Mouse (Mus musculus) forebrain, embryonic 13.5 days (tissue): ENCODE measurements at regions not wholly inside any gene's neighbourhood (a gene's known extent, or its start where the extent isn't known, plus 50 kb on each side); places are given as distances from the start of the nearest gene placed in this dataset.

Experiments
- ATAC-seq: fragments of 200-750 bp; cut with Nextera tagmentation; 2 replicates; pipeline ENCODE4 v1.8.0; 2017
- H3K27ac ChIP-seq: fragments of 300-500 bp; sonication (generic); 2 replicates; pipeline ENCODE4 v1.5.1; 2015; ENCODE audit warnings: inconsistent platforms, mild to moderate bottlenecking, moderate library complexity
- H3K27me3 ChIP-seq: fragments of 300-500 bp; sonication (generic); 2 replicates; pipeline ENCODE4 v1.6.1; 2015; ENCODE audit warnings: mild to moderate bottlenecking, inconsistent platforms
- H3K36me3 ChIP-seq: fragments of 300-500 bp; sonication (generic); 2 replicates; pipeline ENCODE4 v1.6.1; 2015; ENCODE audit warnings: mild to moderate bottlenecking, inconsistent platforms; ENCODE audit not compliant: poor library complexity, severe bottlenecking
- H3K4me1 ChIP-seq: fragments of 300-500 bp; sonication (generic); 2 replicates; pipeline ENCODE4 v1.6.1; 2015; ENCODE audit warnings: inconsistent platforms
- H3K4me2 ChIP-seq: fragments of 300-500 bp; sonication (generic); 2 replicates; pipeline ENCODE4 v1.6.1; 2015; ENCODE audit warnings: inconsistent platforms, mild to moderate bottlenecking, moderate library complexity
- H3K4me3 ChIP-seq: fragments of 300-500 bp; sonication (generic); 2 replicates; pipeline ENCODE4 v1.5.1; 2015; ENCODE audit warnings: mild to moderate bottlenecking, inconsistent platforms
- H3K9ac ChIP-seq: fragments of 300-500 bp; sonication (generic); 2 replicates; pipeline ENCODE4 v1.6.1; 2015; ENCODE audit warnings: mild to moderate bottlenecking, inconsistent platforms
- H3K9me3 ChIP-seq: fragments of 300-500 bp; sonication (generic); replicated peaks from 2 replicates; pipeline ENCODE4 v1.6.1; 2016; ENCODE audit warnings: inconsistent platforms
- WGBS: fragments of 180-500 bp; shearing (Covaris S2); methylation state at CpG from one replicate; pipeline ENCODE4 v1.1.7; 2015; 5-methylcytosine and 5-hydroxymethylcytosine counted together

GRCm38 (mm10) chr9:60999001-60999529 is 204.7 kb downstream of the Uaca start:
- Histone ChIP-seq H3K27ac (no peak overlapping the region), H3K9ac (no peak overlapping the region), H3K9me3 (no peaks in the 10 kb centered on the region), H3K36me3 (no peaks in the 10 kb centered on the region), H3K4me3 (no peak overlapping the region), H3K27me3 (no peaks in the 10 kb centered on the region), H3K4me2 (no peak overlapping the region), H3K4me1 (no peaks in the 10 kb centered on the region)
- ATAC-seq = no peak
- WGBS = 50% methylated on average over 6 of the region's 6 CpGs

- WGBS = 75% methylated on average over 11 of the region's 11 CpGs
- H3K4me2 ChIP-seq = no peak overlapping the region
Observed at GRCm38 (mm10) chr9:61000232-61000631, 205.9 kb downstream of the Uaca start.

GRCm38 (mm10) chr9:61002572-61002971 is 208.2 kb downstream of the Uaca start:
- H3K4me3 ChIP-seq = no peak overlapping the region
- 88% methylated on average over 5 of the region's 5 CpGs for WGBS
- no peak overlapping the region for H3K9ac ChIP-seq
- H3K27me3 ChIP-seq = no peaks in the 10 kb centered on the region
- no peaks in the 10 kb centered on the region for H3K36me3 ChIP-seq
- no peak overlapping the region for H3K27ac ChIP-seq
- no peak overlapping the region for H3K4me2 ChIP-seq
- no peak for ATAC-seq
- no peaks in the 10 kb centered on the region for H3K9me3 ChIP-seq
- H3K4me1 ChIP-seq = no peaks in the 10 kb centered on the region

More at GRCm38 (mm10) chr9:61000232-61000631, 205.9 kb downstream of the Uaca start:
- Histone ChIP-seq H3K4me1 (no peaks in the 10 kb centered on the region), H3K27me3 (no peaks in the 10 kb centered on the region), H3K9me3 (no peaks in the 10 kb centered on the region), H3K36me3 (no peaks in the 10 kb centered on the region), H3K9ac (no peak overlapping the region), H3K27ac (no peak overlapping the region), H3K4me3 (no peak overlapping the region)
- no peak for ATAC-seq

- ATAC-seq = no peak
- Histone ChIP-seq H3K9ac (no peak overlapping the region), H3K9me3 (peaks cover 8% of the 10 kb centered on the region), H3K4me3 (no peak overlapping the region), H3K4me1 (no peaks in the 10 kb centered on the region), H3K36me3 (no peaks in the 10 kb centered on the region), H3K4me2 (no peak overlapping the region), H3K27ac (no peak overlapping the region), H3K27me3 (no peaks in the 10 kb centered on the region)
- 73% methylated on average over 1 of the region's 1 CpGs for WGBS
Observed at GRCm38 (mm10) chr9:61008446-61008845, 214.1 kb downstream of the Uaca start.

GRCm38 (mm10) chr9:61011066-61011465 is 216.7 kb downstream of the Uaca start:
- Histone ChIP-seq H3K9me3 (peaks cover 8% of the 10 kb centered on the region), H3K4me1 (peaks cover 5% of the 10 kb centered on the region), H3K36me3 (no peaks in the 10 kb centered on the region), H3K4me2 (no peak overlapping the region), H3K9ac (no peak overlapping the region), H3K4me3 (no peak overlapping the region), H3K27ac (no peak overlapping the region), H3K27me3 (peaks cover 10% of the 10 kb centered on the region; the same call in 1 of the 2 replicates)
- no peak for ATAC-seq

- Histone ChIP-seq H3K4me2 (no peak overlapping the region), H3K9ac (no peak overlapping the region), H3K36me3 (no peaks in the 10 kb centered on the region), H3K27ac (no peak overlapping the region), H3K4me3 (no peak overlapping the region), H3K4me1 (peaks cover 16% of the 10 kb centered on the region), H3K9me3 (peaks cover 8% of the 10 kb centered on the region), H3K27me3 (peaks cover 14% of the 10 kb centered on the region)
- ATAC-seq = no peak
- 78% methylated on average over 19 of the region's 19 CpGs for WGBS
Observed at GRCm38 (mm10) chr9:61012771-61013540, 218.6 kb downstream of the Uaca start.

- Histone ChIP-seq H3K4me3 (no peak overlapping the region), H3K4me1 (peaks cover 16% of the 10 kb centered on the region)
- 57% methylated on average over 8 of the region's 8 CpGs for WGBS
Observed at GRCm38 (mm10) chr9:61014151-61014550, 219.8 kb downstream of the Uaca start.

GRCm38 (mm10) chr9:61015374-61015890 is 221.1 kb downstream of the Uaca start:
- no peak for ATAC-seq
- Histone ChIP-seq H3K4me3 (no peak overlapping the region), H3K9ac (no peak overlapping the region), H3K9me3 (peaks cover 8% of the 10 kb centered on the region), H3K4me2 (no peak overlapping the region), H3K27me3 (peaks cover 27% of the 10 kb centered on the region), H3K4me1 (peaks cover 16% of the 10 kb centered on the region), H3K27ac (no peak overlapping the region), H3K36me3 (no peaks in the 10 kb centered on the region)
- 16% methylated on average over 15 of the region's 15 CpGs for WGBS

More at GRCm38 (mm10) chr9:61014151-61014550, 219.8 kb downstream of the Uaca start:
- no peak overlapping the region for H3K4me2 ChIP-seq
- H3K27ac ChIP-seq = no peak overlapping the region
- peaks cover 8% of the 10 kb centered on the region for H3K9me3 ChIP-seq
- no peak for ATAC-seq
- H3K9ac ChIP-seq = no peak overlapping the region
- H3K36me3 ChIP-seq = no peaks in the 10 kb centered on the region
- H3K27me3 ChIP-seq = peaks cover 26% of the 10 kb centered on the region

- Histone ChIP-seq H3K27ac (no peak overlapping the region), H3K9ac (0 out of 2 replicates have a peak overlapping the region, but pooled peaks have one; percentile 16), H3K4me2 (no peak overlapping the region), H3K27me3 (peaks cover 27% of the 10 kb centered on the region), H3K4me3 (no peak overlapping the region), H3K9me3 (peaks cover 6% of the 10 kb centered on the region), H3K4me1 (peaks cover 16% of the 10 kb centered on the region), H3K36me3 (no peaks in the 10 kb centered on the region)
- no peak for ATAC-seq
- 15% methylated on average over 10 of the region's 10 CpGs for WGBS
Observed at GRCm38 (mm10) chr9:61016673-61017072, 222.3 kb downstream of the Uaca start.

GRCm38 (mm10) chr9:61019938-61020337 is 225.6 kb downstream of the Uaca start:
- no peak overlapping the region for H3K4me3 ChIP-seq
- no peak overlapping the region for H3K9ac ChIP-seq
- H3K27me3 ChIP-seq = peaks cover 24% of the 10 kb centered on the region
- ATAC-seq = no peak
- peaks cover 16% of the 10 kb centered on the region for H3K4me1 ChIP-seq
- H3K36me3 ChIP-seq = no peaks in the 10 kb centered on the region
- 65% methylated on average over 4 of the region's 4 CpGs for WGBS
- H3K27ac ChIP-seq = no peak overlapping the region
- no peaks in the 10 kb centered on the region for H3K9me3 ChIP-seq
- H3K4me2 ChIP-seq = no peak overlapping the region

- 96% methylated on average over 5 of the region's 5 CpGs for WGBS
Observed at GRCm38 (mm10) chr9:61021810-61022209, 227.5 kb downstream of the Uaca start.

GRCm38 (mm10) chr9:61022371-61023026 is 228.2 kb downstream of the Uaca start:
- H3K4me2 ChIP-seq = no peak overlapping the region
- no peaks in the 10 kb centered on the region for H3K36me3 ChIP-seq
- H3K4me1 ChIP-seq = no peaks in the 10 kb centered on the region
- H3K27ac ChIP-seq = no peak overlapping the region
- H3K4me3 ChIP-seq = no peak overlapping the region
- 89% methylated on average over 6 of the region's 6 CpGs for WGBS
- H3K9ac ChIP-seq = no peak overlapping the region
- no peaks in the 10 kb centered on the region for H3K9me3 ChIP-seq
- H3K27me3 ChIP-seq = peaks cover 13% of the 10 kb centered on the region; the same call in 1 of the 2 replicates
- no peak for ATAC-seq

More at GRCm38 (mm10) chr9:61021810-61022209, 227.5 kb downstream of the Uaca start:
- H3K4me2 ChIP-seq = no peak overlapping the region
- H3K27ac ChIP-seq = no peak overlapping the region
- peaks cover 4% of the 10 kb centered on the region for H3K4me1 ChIP-seq
- H3K27me3 ChIP-seq = peaks cover 13% of the 10 kb centered on the region; the same call in 1 of the 2 replicates
- H3K9ac ChIP-seq = no peak overlapping the region
- H3K4me3 ChIP-seq = no peak overlapping the region
- no peaks in the 10 kb centered on the region for H3K9me3 ChIP-seq
- ATAC-seq = no peak
- H3K36me3 ChIP-seq = no peaks in the 10 kb centered on the region
